Mouse (Mus musculus) forebrain, embryonic 11.5 days (tissue): ENCODE data around the gene Madcam1. TPM values are rescaled to one million over a fixed set of nuclear protein-coding genes. Genes with fewer than 3 reads are reported as not detected.

Experiments used
- ATAC-seq: fragments of 200-750 bp; cut with Nextera tagmentation; replicated peaks from 2 replicates; pipeline ENCODE4 v1.8.0; 2017; ENCODE audit warnings: moderate TSS enrichment; ENCODE audit not compliant: low FRiP score
- DNase-seq: peaks from one replicate; pipeline ENCODE4 v3.0.0-alpha.2; 2017; ENCODE audit warnings: low spot score
- H3K27ac ChIP-seq: fragments of 300-500 bp; sonication (generic); 2 replicates; pipeline ENCODE4 v1.5.1; 2014; ENCODE audit warnings: low read depth, low read length
- H3K27me3 ChIP-seq: fragments of 300-500 bp; sonication (generic); 2 replicates; pipeline ENCODE4 v1.6.1; 2014; ENCODE audit warnings: mild to moderate bottlenecking, low read length, mixed read lengths; ENCODE audit not compliant: control insufficient read depth, insufficient read depth
- H3K36me3 ChIP-seq: fragments of 300-500 bp; sonication (generic); 2 replicates; pipeline ENCODE4 v1.6.1; 2014; ENCODE audit warnings: mild to moderate bottlenecking, low read length, moderate library complexity, mixed read lengths; ENCODE audit not compliant: control insufficient read depth, insufficient read depth
- H3K4me1 ChIP-seq: fragments of 300-500 bp; sonication (generic); replicated peaks from 2 replicates; pipeline ENCODE4 v1.6.1; 2014; ENCODE audit warnings: low read length, mixed read lengths; ENCODE audit not compliant: control insufficient read depth, insufficient read depth
- H3K4me2 ChIP-seq: fragments of 300-500 bp; sonication (generic); 2 replicates; pipeline ENCODE4 v1.6.1; 2014; ENCODE audit warnings: low read depth, mild to moderate bottlenecking, low read length, moderate library complexity, mixed read lengths; ENCODE audit not compliant: severe bottlenecking
- H3K4me3 ChIP-seq: fragments of 300-500 bp; sonication (generic); 2 replicates; pipeline ENCODE4 v1.5.1; 2014; ENCODE audit warnings: low read depth, low read length
- H3K9ac ChIP-seq: fragments of 300-500 bp; sonication (generic); 2 replicates; pipeline ENCODE4 v1.6.1; 2014; ENCODE audit warnings: low read length
- H3K9me3 ChIP-seq: fragments of 300-500 bp; sonication (generic); 2 replicates; pipeline ENCODE4 v1.6.1; 2016; ENCODE audit warnings: low read length, mixed read lengths; ENCODE audit not compliant: control insufficient read depth
- WGBS: fragments of 180-500 bp; shearing (Covaris S2); extraction: QIAGEN DNeasy Blood & Tissue Kit; methylation state at CpG from one replicate; pipeline ENCODE4 v1.1.7; 2014; 5-methylcytosine and 5-hydroxymethylcytosine counted together
- polyA plus RNA-seq: library from polyadenylated mRNA; unstranded; fragments of >200 nt; fragmentation: Nextera tagmentation; extraction: Ambion mirVana; gene quantifications from 2 replicates; pipeline ENCODE4 v1.2.1, GENCODE M21; 2014

Madcam1 gene
- polyA plus RNA-seq, 1 experiment from 2014 or later = 0.83 TPM

DNA sequence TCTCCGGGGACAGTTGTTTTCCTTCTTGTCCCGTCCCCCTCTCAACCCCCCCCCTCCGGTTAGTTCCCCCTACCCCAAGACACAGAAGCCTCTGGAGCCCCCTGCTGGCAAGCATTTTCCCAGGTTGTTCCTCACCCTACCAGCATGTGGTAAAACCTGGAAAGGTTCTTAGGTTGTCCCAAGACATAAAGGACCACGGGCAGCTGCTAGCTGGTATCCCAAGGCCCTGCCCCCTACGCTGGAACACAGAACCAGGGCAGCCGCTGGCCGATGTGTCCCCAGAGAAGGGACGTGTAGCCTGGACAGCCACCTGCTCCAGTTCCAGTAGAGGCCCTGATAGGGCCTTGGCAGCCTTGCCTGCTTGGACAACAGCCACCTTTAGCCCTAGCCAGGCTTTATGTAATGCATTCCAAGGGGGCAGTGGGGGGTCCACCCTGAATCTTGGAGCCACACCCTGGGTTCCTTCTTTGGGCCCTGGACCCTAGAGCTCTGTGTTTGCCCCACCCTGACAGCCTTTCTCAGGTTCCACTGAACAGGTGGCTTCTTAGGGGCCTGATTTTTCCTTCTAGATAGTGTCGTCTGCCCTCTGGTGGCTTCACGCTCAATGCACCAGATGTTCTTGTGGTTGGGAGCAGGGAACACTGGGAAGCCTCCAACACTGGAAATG, 18.7 kb downstream of the Madcam1 start:
- peaks cover 14% of the 10 kb centered on the region for H3K4me1 ChIP-seq
- ATAC-seq (no peak), DNase-seq (no peak)
- peak overlapping the region; percentile 76 for H3K9ac ChIP-seq
- 6% methylated on average over 10 of the region's 10 CpGs for WGBS
- no peaks in the 10 kb centered on the region for H3K9me3 ChIP-seq
- peak overlapping the region; percentile 92 for H3K4me2 ChIP-seq
- no peaks in the 10 kb centered on the region for H3K27me3 ChIP-seq
- peaks cover 8% of the 10 kb centered on the region; the same call in 1 of the 2 replicates for H3K36me3 ChIP-seq
- H3K4me3 ChIP-seq = peak overlapping the region; percentile 71
- no peak overlapping the region for H3K27ac ChIP-seq

DNA sequence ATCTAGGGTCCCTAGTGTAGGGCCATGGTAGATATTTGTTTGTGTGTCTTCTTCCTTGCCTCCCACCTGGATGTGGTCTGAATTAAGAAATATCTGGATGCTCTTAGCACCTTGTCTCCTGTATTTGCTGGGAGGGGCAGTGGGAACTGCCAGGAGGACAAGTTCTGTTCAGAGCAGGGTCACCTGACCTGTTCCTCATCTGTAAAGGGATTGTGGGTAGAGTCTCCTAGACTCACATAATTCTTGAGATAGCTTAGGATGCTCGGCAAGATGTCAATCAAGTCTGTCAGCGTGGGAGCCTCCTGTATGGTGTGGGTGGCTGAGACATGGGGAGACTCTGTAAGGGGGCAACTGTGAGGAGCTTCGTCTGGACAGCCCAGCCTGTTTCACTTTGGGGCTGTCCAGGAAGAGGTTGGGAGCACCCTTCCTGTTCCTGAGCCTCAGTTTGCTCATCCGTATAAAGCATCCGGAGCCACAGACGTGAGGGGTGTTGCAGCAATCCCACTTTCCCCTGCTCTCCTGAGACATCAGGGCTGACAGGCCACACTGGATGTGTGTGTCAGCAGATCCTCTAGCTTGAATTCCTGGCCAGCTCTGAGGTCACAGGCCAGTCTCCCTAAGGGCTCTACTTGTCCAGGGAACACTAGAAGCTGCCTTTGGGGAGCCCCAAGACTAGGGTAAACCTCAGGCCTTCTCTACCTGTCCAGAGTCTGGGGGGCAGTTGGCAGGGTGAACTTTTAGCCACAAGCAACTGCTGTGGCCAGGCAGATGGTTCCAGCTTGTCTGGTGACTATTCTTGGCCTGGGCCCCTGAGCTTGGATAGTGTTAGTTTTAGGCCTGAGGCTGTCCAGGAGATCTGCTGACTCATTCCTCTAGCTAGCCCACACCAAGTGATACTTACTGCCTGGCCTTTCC, 19.6 kb downstream of the Madcam1 start:
- Histone ChIP-seq H3K4me3 (peak overlapping the region; percentile 71), H3K27ac (no peak overlapping the region)

DNA sequence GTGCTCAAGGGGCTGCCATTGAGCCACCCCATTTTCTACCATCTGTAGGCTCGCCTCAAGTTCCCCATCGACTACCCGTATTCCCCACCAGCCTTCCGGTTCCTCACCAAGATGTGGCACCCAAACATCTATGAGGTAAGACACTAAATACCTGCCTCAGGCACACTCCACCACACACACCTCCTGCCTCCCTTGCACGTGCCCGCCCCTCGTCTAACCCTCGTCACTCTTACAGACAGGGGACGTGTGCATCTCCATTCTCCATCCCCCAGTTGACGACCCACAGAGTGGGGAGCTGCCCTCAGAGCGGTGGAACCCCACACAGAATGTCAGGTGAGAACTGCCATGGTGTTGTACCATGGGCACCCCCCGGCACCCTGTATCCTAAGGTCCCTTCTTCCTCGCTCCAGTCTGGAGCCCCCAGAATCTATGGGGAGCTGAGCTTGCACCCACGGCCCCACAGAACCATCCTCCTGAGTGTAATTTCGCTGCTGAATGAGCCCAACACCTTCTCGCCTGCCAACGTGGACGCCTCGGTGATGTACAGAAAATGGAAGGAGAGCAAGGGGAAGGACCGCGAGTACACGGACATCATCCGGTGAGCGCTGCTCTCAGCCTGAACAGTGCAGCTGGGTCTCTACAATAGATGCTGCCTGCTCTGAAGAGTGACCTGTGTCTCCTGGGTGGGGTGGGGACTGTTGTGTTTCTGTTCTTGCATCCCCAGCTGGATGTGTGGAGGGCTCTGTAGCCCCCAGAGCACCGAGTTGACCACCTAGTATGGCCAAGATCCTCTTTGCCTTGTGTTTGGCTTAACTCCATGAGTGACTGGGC, 20.6 kb downstream of the Madcam1 start:
- no peak for ATAC-seq
- Histone ChIP-seq H3K4me2 (no peak overlapping the region), H3K27ac (no peak overlapping the region), H3K4me1 (peaks cover 14% of the 10 kb centered on the region), H3K27me3 (no peaks in the 10 kb centered on the region), H3K36me3 (peaks cover 16% of the 10 kb centered on the region; the same call in 1 of the 2 replicates), H3K4me3 (no peak overlapping the region), H3K9me3 (no peaks in the 10 kb centered on the region), H3K9ac (no peak overlapping the region)
- WGBS = 95% methylated on average over 25 of the region's 25 CpGs
- no peak for DNase-seq

More for the DNA sequence above, 19.6 kb downstream of the Madcam1 start:
- 93% methylated on average over 6 of the region's 6 CpGs for WGBS
- Histone ChIP-seq H3K27me3 (no peaks in the 10 kb centered on the region), H3K4me1 (peaks cover 14% of the 10 kb centered on the region), H3K9ac (peak overlapping the region; percentile 76; the same call in 1 of the 2 replicates), H3K4me2 (peak overlapping the region; percentile 92), H3K36me3 (peaks cover 14% of the 10 kb centered on the region; the same call in 1 of the 2 replicates), H3K9me3 (no peaks in the 10 kb centered on the region)
- no peak for DNase-seq
- no peak for ATAC-seq

DNA sequence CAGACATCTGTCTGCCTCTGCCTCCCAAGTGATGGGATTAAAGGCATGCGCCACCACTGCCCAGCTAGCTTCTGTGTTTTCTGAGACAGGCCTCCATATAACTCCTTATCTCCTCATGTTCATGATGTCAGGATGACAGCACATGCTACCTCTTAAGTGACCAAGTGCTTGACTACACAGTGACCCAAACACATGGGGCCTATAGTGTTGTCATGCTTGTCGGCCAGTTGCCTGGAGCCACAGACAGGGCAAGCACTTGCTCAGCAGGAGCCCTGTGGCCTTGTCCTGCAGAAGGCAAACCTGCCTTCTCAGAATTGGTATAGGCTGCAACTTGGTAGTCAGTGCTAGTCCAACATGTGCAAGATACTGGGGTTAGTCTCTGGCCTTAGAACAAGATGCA, 21.9 kb downstream of the Madcam1 start:
- no peak for DNase-seq
- Histone ChIP-seq H3K36me3 (peaks cover 16% of the 10 kb centered on the region; the same call in 1 of the 2 replicates), H3K27ac (no peak overlapping the region), H3K27me3 (no peaks in the 10 kb centered on the region), H3K4me3 (no peak overlapping the region), H3K4me1 (peaks cover 9% of the 10 kb centered on the region), H3K9ac (no peak overlapping the region), H3K4me2 (no peak overlapping the region), H3K9me3 (no peaks in the 10 kb centered on the region)
- WGBS = 82% methylated on average over 2 of the region's 2 CpGs
- no peak for ATAC-seq

DNA sequence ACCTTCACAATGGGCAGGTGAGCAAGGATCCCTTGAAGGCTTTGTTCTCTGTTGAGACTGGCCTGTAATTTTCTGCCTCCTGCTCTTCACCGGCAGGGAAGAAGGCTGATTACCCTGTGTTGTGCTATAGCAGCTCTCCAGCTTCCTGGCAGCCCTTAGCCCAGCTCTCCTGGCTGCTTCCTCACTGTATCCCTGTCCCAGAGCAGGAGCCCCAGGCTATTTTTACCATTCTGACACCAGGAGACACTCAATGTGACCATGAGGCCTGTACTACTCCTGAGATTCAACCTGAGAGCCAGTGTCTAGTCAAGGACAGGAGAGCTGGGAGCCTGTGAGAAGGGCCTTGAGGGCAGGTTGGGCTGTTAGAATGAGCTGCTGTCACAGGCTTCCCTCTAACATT, 22.3 kb downstream of the Madcam1 start:
- Histone ChIP-seq H3K27ac (no peak overlapping the region), H3K27me3 (no peaks in the 10 kb centered on the region), H3K4me2 (no peak overlapping the region), H3K4me3 (no peak overlapping the region), H3K9me3 (no peaks in the 10 kb centered on the region), H3K4me1 (peaks cover 9% of the 10 kb centered on the region), H3K9ac (no peak overlapping the region), H3K36me3 (peaks cover 16% of the 10 kb centered on the region; the same call in 1 of the 2 replicates)
- no peak for DNase-seq
- 100% methylated on average over 1 of the region's 1 CpGs for WGBS
- no peak for ATAC-seq

DNA sequence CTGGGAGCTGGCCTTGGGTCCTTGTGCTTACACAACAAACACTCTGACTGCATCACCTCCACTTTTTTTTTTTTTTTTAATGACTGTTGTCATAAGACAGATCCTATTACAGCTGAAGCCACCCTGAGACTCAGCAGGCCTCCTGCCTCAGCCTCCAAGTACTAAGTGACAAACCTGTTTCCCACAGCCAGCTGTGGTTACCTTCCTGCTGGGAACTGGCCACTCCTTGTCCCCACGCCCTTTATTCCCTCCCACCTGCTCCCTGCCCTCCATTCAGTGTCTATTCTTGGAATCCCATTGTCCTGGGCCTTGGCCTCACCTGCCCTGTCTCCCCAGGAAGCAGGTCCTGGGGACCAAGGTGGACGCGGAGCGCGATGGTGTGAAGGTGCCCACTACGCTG, 23.2 kb downstream of the Madcam1 start:
- Histone ChIP-seq H3K4me2 (no peak overlapping the region), H3K27me3 (no peaks in the 10 kb centered on the region), H3K27ac (no peak overlapping the region), H3K4me3 (no peak overlapping the region), H3K36me3 (peaks cover 16% of the 10 kb centered on the region; the same call in 1 of the 2 replicates), H3K4me1 (peaks cover 9% of the 10 kb centered on the region), H3K9me3 (no peaks in the 10 kb centered on the region), H3K9ac (no peak overlapping the region)
- DNase-seq (no peak), ATAC-seq (no peak)
- WGBS = 89% methylated on average over 6 of the region's 6 CpGs

DNA sequence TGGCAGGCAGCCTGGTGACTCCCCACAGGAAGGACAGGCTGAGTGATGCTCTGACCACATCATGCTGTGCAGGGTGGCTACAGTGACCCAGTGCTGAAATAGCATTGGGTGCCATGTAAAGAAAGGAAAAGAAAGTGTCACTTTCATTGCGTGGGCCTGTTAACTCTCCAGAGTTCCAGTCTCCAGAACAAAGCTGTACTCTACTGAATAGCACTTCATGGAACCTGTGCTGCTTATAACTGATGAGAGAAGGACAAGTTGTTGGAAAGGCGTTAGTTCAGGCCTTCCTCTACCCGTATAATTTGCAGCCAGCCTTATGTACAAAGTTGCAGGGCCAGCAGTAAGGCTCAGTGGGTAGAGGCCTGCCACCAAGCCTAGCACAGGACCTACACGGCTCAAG, 24.4 kb downstream of the Madcam1 start, which contains the start of gene Gzmm:
TSS of gene Gzmm (plus strand) at position 301 of the 400 bp plus-strand sequence.
- Histone ChIP-seq H3K4me1 (peaks cover under 1% of the 10 kb centered on the region; the same call in 1 of the 2 replicates), H3K4me2 (no peak within 1 kb of the TSS), H3K9me3 (no peaks in the 10 kb centered on the region), H3K27ac (no peak within 1 kb of the TSS), H3K36me3 (peaks cover 16% of the 10 kb centered on the region; the same call in 1 of the 2 replicates), H3K27me3 (no peaks in the 10 kb centered on the region), H3K4me3 (no peak within 1 kb of the TSS), H3K9ac (no peak within 1 kb of the TSS)
- 81% methylated on average over 4 of the region's 4 CpGs for WGBS
- DNase-seq (no peak), ATAC-seq (no peak)

DNA sequence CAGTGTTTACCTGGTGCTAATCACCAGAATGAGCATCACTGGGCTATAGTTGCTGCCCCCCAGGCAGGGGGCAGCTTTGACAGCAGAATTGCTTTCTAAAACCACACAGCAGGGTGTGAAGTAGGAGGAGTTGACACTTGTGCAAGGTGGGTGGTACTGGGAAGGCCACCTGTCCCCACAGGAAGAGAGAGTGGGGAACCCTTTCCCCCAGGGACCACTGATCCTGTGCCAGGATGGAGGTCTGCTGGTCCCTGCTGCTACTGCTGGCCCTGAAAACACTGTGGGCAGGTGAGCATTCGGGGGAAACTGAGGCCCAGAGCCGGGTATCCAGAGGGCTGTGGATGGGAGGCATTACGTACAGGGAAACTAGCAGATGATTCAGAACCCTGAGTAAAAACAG, 24.8 kb downstream of the Madcam1 start:
- Histone ChIP-seq H3K9ac (no peak overlapping the region), H3K9me3 (no peaks in the 10 kb centered on the region), H3K4me3 (no peak overlapping the region), H3K27me3 (no peaks in the 10 kb centered on the region), H3K4me1 (no peaks in the 10 kb centered on the region; the same call in 1 of the 2 replicates), H3K27ac (no peak overlapping the region), H3K36me3 (peaks cover 16% of the 10 kb centered on the region; the same call in 1 of the 2 replicates), H3K4me2 (no peak overlapping the region)
- WGBS = 93% methylated on average over 3 of the region's 3 CpGs
- no peak for ATAC-seq
- no peak for DNase-seq
